Mouse (Mus musculus) CH12.LX (cell line): ENCODE results near the gene Traf1. TPM values are rescaled to one million over a fixed set of nuclear protein-coding genes. Genes with fewer than 3 reads are reported as not detected.
A peak's percentile ranks its signal among the peaks of the same experiment; 100 is the strongest.

ENCODE experiments used
- DNase-seq: peaks from one replicate; pipeline ENCODE4 v3.0.0-alpha.2; 2013; ENCODE audit errors: extremely low read depth
- H3K27ac ChIP-seq: 2 replicates; pipeline ENCODE4 v1.5.1; 2012; ENCODE audit warnings: low read depth, mild to moderate bottlenecking, control low read depth, moderate library complexity; ENCODE audit not compliant: insufficient read depth
- H3K27me3 ChIP-seq: replicated peaks from 2 replicates; pipeline ENCODE3; 2012; ENCODE audit warnings: inconsistent platforms
- H3K36me3 ChIP-seq, 2 experiments: replicated peaks in 1 of 2; 2 replicates each; pipeline versions ENCODE3 to v1.6.1; 2012; ENCODE audit warnings: inconsistent platforms in 1 of 2, low read length in 1 of 2, mild to moderate bottlenecking in 1 of 2, mixed read lengths in 1 of 2, moderate library complexity in 1 of 2; ENCODE audit not compliant: control insufficient read depth in 1 of 2, insufficient read depth in 1 of 2
- H3K4me1 ChIP-seq, 2 experiments: 2 replicates each; pipeline ENCODE4 v1.6.1; 2012; ENCODE audit warnings: inconsistent platforms in 1 of 2, moderate library complexity in 1 of 2; ENCODE audit not compliant: insufficient read depth in 2 of 2, control insufficient read depth in 1 of 2
- H3K4me2 ChIP-seq: 2 replicates; pipeline ENCODE4 v1.6.1; 2012; ENCODE audit warnings: low read depth, mild to moderate bottlenecking, control low read depth; ENCODE audit not compliant: poor library complexity, insufficient read depth, severe bottlenecking
- H3K4me3 ChIP-seq, 3 experiments: fragments of 150-350 bp in 1 of 3; sonication (generic) in 1 of 3; replicated peaks in 1 of 3; 2 replicates each; pipeline versions ENCODE3 to v1.5.1; 2011 to 2012; ENCODE audit warnings: low read depth in 2 of 3, low read length in 2 of 3, mild to moderate bottlenecking in 2 of 3, moderate library complexity in 2 of 3, control low read depth in 1 of 3, improper control_type of control experiment in 1 of 3, inconsistent platforms in 1 of 3, mixed read lengths in 1 of 3; ENCODE audit not compliant: poor library complexity in 1 of 3
- H3K79me2 ChIP-seq: replicated peaks from 2 replicates; pipeline ENCODE4 v1.6.1; 2012; ENCODE audit warnings: mild to moderate bottlenecking, moderate library complexity; ENCODE audit not compliant: control insufficient read depth, poor library complexity, insufficient read depth, severe bottlenecking; ENCODE audit errors: extremely low read depth
- H3K9ac ChIP-seq: 2 replicates; pipeline ENCODE4 v1.6.1; 2012; ENCODE audit warnings: low read depth, mild to moderate bottlenecking, control low read depth, moderate library complexity; ENCODE audit not compliant: insufficient read depth
- H3K9me3 ChIP-seq: replicated peaks from 2 replicates; pipeline ENCODE3; 2012; ENCODE audit warnings: low read length, inconsistent platforms, mixed read lengths
- BHLHE40 ChIP-seq: IDR thresholded peaks from 2 replicates; pipeline ENCODE4 v1.6.1; 2011; ENCODE audit warnings: mild to moderate bottlenecking, low read depth, low read length, improper control_type of control experiment
- CHD1 ChIP-seq: IDR thresholded peaks from 2 replicates; pipeline ENCODE4 v1.6.1; 2012; ENCODE audit warnings: low read depth, low read length, improper control_type of control experiment, inconsistent platforms
- CHD2 ChIP-seq: IDR thresholded peaks from 2 replicates; pipeline ENCODE4 v1.6.1; 2011; ENCODE audit warnings: low read length, improper control_type of control experiment
- CTCF ChIP-seq, 2 experiments: IDR thresholded peaks in 1 of 2; conservative IDR thresholded peaks in 1 of 2; 2 replicates each; pipeline ENCODE4 v1.5.1; 2011 to 2012; ENCODE audit warnings: low read depth in 2 of 2, low read length in 2 of 2, improper control_type of control experiment in 1 of 2, inconsistent platforms in 1 of 2, mild to moderate bottlenecking in 1 of 2, moderate library complexity in 1 of 2
- E2F4 ChIP-seq: IDR thresholded peaks from 2 replicates; pipeline ENCODE4 v1.6.1; 2011; ENCODE audit warnings: low read depth, low read length, improper control_type of control experiment; ENCODE audit not compliant: insufficient replicate concordance
- ETS1 ChIP-seq: conservative IDR thresholded peaks from 2 replicates; pipeline ENCODE4 v1.6.1; 2012; ENCODE audit warnings: low read depth, mild to moderate bottlenecking, inconsistent platforms, low read length, improper control_type of control experiment, moderate library complexity
- JUN ChIP-seq: IDR thresholded peaks from 2 replicates; pipeline ENCODE4 v1.6.1; 2011; ENCODE audit warnings: low read depth, mild to moderate bottlenecking, low read length, improper control_type of control experiment, moderate library complexity; ENCODE audit not compliant: insufficient read depth
- JUND ChIP-seq: conservative IDR thresholded peaks from 2 replicates; pipeline ENCODE4 v1.6.1; 2011; ENCODE audit warnings: low read depth, low read length, improper control_type of control experiment
- MAX ChIP-seq: IDR thresholded peaks from 2 replicates; pipeline ENCODE4 v1.6.1; 2011; ENCODE audit warnings: low read length, improper control_type of control experiment
- MAZ ChIP-seq: IDR thresholded peaks from 2 replicates; pipeline ENCODE4 v1.6.1; 2012; ENCODE audit warnings: low read depth, mild to moderate bottlenecking, inconsistent platforms, low read length, improper control_type of control experiment, moderate library complexity
- MXI1 ChIP-seq: IDR thresholded peaks from 2 replicates; pipeline ENCODE4 v1.6.1; 2011; ENCODE audit warnings: mild to moderate bottlenecking, low read depth, low read length, improper control_type of control experiment
- MYC ChIP-seq: IDR thresholded peaks from 2 replicates; pipeline ENCODE4 v1.6.1; 2011; ENCODE audit warnings: low read depth, mild to moderate bottlenecking, improper control_type of control experiment, low read length
- PAX5 ChIP-seq: IDR thresholded peaks from 2 replicates; pipeline ENCODE4 v1.6.1; 2012; ENCODE audit warnings: low read length, inconsistent platforms, mixed read lengths
- TCF12 ChIP-seq: IDR thresholded peaks from 2 replicates; pipeline ENCODE4 v1.6.1; 2014; ENCODE audit warnings: low read depth, mild to moderate bottlenecking, inconsistent platforms, low read length, improper control_type of control experiment
- UBTF ChIP-seq: IDR thresholded peaks from 2 replicates; pipeline ENCODE4 v1.6.1; 2012; ENCODE audit warnings: low read depth, mild to moderate bottlenecking, inconsistent platforms, low read length, improper control_type of control experiment, moderate library complexity
- ZKSCAN1 ChIP-seq: IDR thresholded peaks from 2 replicates; pipeline ENCODE4 v1.6.1; 2012; ENCODE audit warnings: low read depth, inconsistent platforms, low read length, improper control_type of control experiment, borderline replicate concordance
- dilution Hi-C: fragments of 300-500 bp; cut with MboI; formaldehyde crosslinking; loops from 2 replicates; pipeline ENCODE4 v1.14.3; 2020; ENCODE audit warnings: low sequenced_read_pairs; ENCODE audit not compliant: extremely low pct_unique_long_range_greater_than_20kb, extremely low pct_ligation_motif_present
- in situ Hi-C: fragments of 300-500 bp; cut with MboI; formaldehyde crosslinking; loops from 3 replicates; pipeline ENCODE4 v1.14.3; 2019; ENCODE audit warnings: low sequenced_read_pairs, low pct_ligation_motif_present, low pct_unique_long_range_greater_than_20kb, mixed read lengths
- polyA plus RNA-seq: library from polyadenylated mRNA; unstranded; fragments of >175 nt; gene quantifications from 2 replicates; pipeline ENCODE4 v1.2.1, GENCODE M21; 2012; ENCODE audit warnings: low read depth; ENCODE audit not compliant: insufficient read length
- total RNA-seq, 2 experiments: library from RNA; depleted of rRNA; stranded (reverse); fragments of 300-350 nt in 1 of 2; fragments of >200 nt in 1 of 2; gene quantifications; 2 replicates each; pipeline ENCODE4 v1.2.3; 2012 to 2014

The Traf1 gene
- total and polyA plus RNA-seq, 3 experiments, result 47.9 to 151 (median 66.9) TPM

GRCm38 (mm10) chr2:34902731-34903130 lies 58.8 kb downstream of the Traf1 start:
- no peak for DNase-seq
- peaks cover 67 to 95% of the 10 kb centered on the region in 2 experiments for H3K36me3 ChIP-seq
- in situ Hi-C loops, result no loop called here
- TF ChIP-seq MXI1 (no peak), PAX5 (no peak)
- H3K9me3 ChIP-seq, result peaks cover 4% of the 10 kb centered on the region
- no peak overlapping the region for H3K9ac ChIP-seq
- no peaks in the 10 kb centered on the region for H3K27me3 ChIP-seq
- H3K79me2 ChIP-seq, result no peaks in the 10 kb centered on the region
- no peak overlapping the region for H3K27ac ChIP-seq
- no peak overlapping the region for H3K4me3 ChIP-seq
- H3K4me1 ChIP-seq, result peaks cover 0 to 4% of the 10 kb centered on the region in 2 experiments; a peak in 1 of 4 replicates
- dilution Hi-C loops, result no loop called here
- no peak overlapping the region for H3K4me2 ChIP-seq

DNA sequence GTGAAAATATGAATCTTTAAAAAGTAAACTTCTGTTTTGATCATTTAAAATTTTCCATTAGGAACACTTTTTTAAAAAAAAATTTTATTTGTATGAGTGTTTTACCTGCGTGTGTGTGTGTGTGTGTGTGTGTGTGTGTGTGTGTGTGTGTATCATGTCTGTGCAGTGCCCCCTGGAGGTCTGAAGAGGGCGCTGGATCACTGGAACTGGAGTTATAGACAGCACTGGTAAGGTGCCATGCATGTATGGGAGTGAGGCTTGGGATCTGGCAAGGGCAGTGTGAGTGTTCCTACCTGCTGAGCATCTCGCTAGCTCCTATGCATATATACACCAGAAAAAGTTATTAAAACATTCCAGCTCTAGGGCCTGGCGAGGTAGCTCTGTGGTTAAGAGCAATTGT lies 59.8 kb downstream of the Traf1 start:
- dilution Hi-C loops (no loop called here), in situ Hi-C loops (no loop called here)
- Histone ChIP-seq H3K4me1 (peaks cover 0 to under 1% of the 10 kb centered on the region in 2 experiments; a peak in 1 of 4 replicates), H3K79me2 (no peaks in the 10 kb centered on the region), H3K27me3 (no peaks in the 10 kb centered on the region), H3K9me3 (peaks cover 4% of the 10 kb centered on the region), H3K4me3 (no peak overlapping the region)
- DNase-seq, result no peak
- no peak for TF ChIP-seq ETS1
- peak in 1 of 2 experiments; percentile 17; a peak in 1 of 4 replicates for TF ChIP-seq CTCF (conservative IDR thresholded peaks at IDR 0.05 in 1 of 2, IDR thresholded peaks at IDR 0.05 in 1 of 2; ENCODE audit: low read depth in 2 of 2, low read length in 2 of 2)
- no peak for TF ChIP-seq MYC
- TF ChIP-seq, all 38 proteins: peak for 1
- Histone ChIP-seq H3K4me2 (no peak overlapping the region), H3K9ac (no peak overlapping the region), H3K36me3 (peaks cover 74 to 95% of the 10 kb centered on the region in 2 experiments), H3K27ac (no peak overlapping the region)

- dilution Hi-C loops, result no loop called here
- no peaks in the 10 kb centered on the region; a peak in 1 of 4 replicates for H3K4me1 ChIP-seq
- no peak overlapping the region for H3K4me3 ChIP-seq
- no peak overlapping the region for H3K4me2 ChIP-seq
- no peaks in the 10 kb centered on the region for H3K79me2 ChIP-seq
- peaks cover 83 to 99% of the 10 kb centered on the region in 2 experiments for H3K36me3 ChIP-seq
- no peak for DNase-seq
- H3K27me3 ChIP-seq, result no peaks in the 10 kb centered on the region
- peaks cover 4% of the 10 kb centered on the region for H3K9me3 ChIP-seq
- TF ChIP-seq CHD2, result no peak
- TF ChIP-seq ZKSCAN1, result no peak
- no peak for TF ChIP-seq CHD1
- TF ChIP-seq JUN, result no peak
- no peak for TF ChIP-seq E2F4
- no peak for TF ChIP-seq MAZ
- no peak for TF ChIP-seq MAX
- TF ChIP-seq TCF12, result no peak
- TF ChIP-seq JUND, result no peak
- TF ChIP-seq UBTF, result no peak
- no peak for TF ChIP-seq BHLHE40
- TF ChIP-seq PAX5, result no peak
- in situ Hi-C loops, result no loop called here
- no peak overlapping the region for H3K27ac ChIP-seq
- H3K9ac ChIP-seq, result no peak overlapping the region
Measured at GRCm38 (mm10) chr2:34900412-34900811, 61.2 kb downstream of the Traf1 start.
